Mouse (Mus musculus) kidney, adult 2 months (tissue): ENCODE measurements around the gene Cadm3.
A peak's percentile ranks its signal among the peaks of the same experiment; 100 is the strongest.

ENCODE experiments used
- CTCF ChIP-seq: fragments of 200-500 bp; conservative IDR thresholded peaks from 2 replicates; pipeline ENCODE4 v1.5.1; 2011; ENCODE audit warnings: low read depth, mild to moderate bottlenecking, control low read depth, low read length, moderate library complexity, mixed read lengths; ENCODE audit not compliant: insufficient read depth, insufficient read length
- POLR2A ChIP-seq: fragments of 200-500 bp; IDR thresholded peaks from one replicate; pipeline ENCODE4 v1.6.1; 2011; ENCODE audit warnings: low read depth, low read length, control low read depth

DNA sequence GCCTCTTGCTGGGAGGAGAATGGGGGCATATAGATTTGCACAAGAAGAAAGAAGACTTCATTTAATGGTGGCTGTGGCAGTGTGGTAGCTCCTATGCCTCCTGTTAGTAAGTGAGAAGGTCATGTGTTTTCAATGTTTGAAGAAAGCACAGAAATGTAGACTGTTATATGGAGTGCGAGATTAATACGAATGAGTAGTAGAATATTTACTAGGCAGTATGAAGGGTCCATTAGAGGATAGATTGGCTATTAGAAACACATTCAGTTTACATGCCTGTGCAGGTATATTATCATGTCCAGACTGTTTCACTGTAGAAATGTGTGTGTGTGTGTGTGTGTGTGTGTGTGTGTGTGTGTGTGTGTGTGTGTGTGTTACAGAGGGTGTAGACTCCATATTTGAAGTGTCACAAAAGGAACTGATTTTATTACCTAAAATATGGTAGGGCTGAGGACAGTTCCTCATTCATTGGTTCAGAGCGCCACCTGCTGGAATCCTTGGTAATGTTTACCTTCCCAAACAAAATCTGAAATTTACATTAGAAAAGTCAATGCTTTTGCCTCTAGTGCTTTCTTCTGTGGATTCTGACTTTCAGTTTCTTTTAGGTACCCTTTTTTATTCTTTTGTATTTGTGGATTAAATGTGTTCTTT lies 31.0 kb upstream of the Cadm3 start:
- TF ChIP-seq CTCF = 0 out of 2 replicates have a peak, but pooled peaks have one; percentile 12
- TF ChIP-seq POLR2A = no peak
